11 mouse cellular contexts compared by ENCODE assay signal in the genomic region with DNA sequence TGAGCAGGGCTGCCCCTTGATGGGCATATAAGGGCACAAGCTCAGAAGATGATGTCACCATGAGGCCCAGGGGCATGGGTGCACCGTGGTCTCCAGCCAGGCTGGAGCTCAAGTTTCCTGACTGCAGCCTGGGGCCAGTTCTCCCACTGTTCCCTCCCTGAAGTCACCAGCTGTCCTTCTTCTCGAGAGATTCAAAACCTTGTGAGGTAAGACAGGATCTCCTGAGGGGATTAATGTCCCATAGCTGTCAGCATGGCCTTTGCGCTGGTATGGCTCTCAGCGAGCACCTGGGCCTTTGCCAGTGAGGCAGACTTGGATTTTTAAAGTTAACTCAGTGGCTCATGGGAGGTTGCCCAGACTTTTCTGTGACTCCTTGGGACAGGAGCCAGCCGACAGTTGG. TPM values are rescaled to one million over a fixed set of nuclear protein-coding genes. Genes with fewer than 3 reads are reported as not detected.
DNase-seq lines count a peak whose midpoint lies in the region; ATAC-seq and TF ChIP-seq lines count a peak whose summit lies in the region.
"Had no signal": no experiment of that assay in that cellular context is flagged by ENCODE, and none has a peak within 500 bp of the region (broad histone marks: within the 10 kb centered on the region; RNA-seq: fewer than 3 reads in every experiment).

No protein-coding gene starts in this region.

- H3K9ac ChIP-seq in CH12.LX (ENCODE audit: insufficient read depth, low read depth), result no peak overlapping the region
- H3K9ac ChIP-seq in kidney, postnatal 0 days (ENCODE audit: low read depth, low read length), result no peak overlapping the region
- H3K9ac ChIP-seq: liver, embryonic 15.5 days; midbrain, embryonic 13.5 days had no signal

- in situ Hi-C loops in CH12.LX (cut with MboI; ENCODE audit: low pct_ligation_motif_present, low pct_unique_long_range_greater_than_20kb, low sequenced_read_pairs), result loop anchor here (5.0 kb wide), 1 partner anchor 113 kb away; no protein-coding TSS in a partner anchor

- peak overlapping the region in 1 of 3 experiments; percentile 6 for H3K4me3 ChIP-seq in CH12.LX (replicated peaks in 1 of 3; ENCODE audit: low read depth in 2 of 3, low read length in 2 of 3, poor library complexity in 1 of 3)
- no peak overlapping the region for H3K4me3 ChIP-seq in kidney, postnatal 0 days (replicated peaks; ENCODE audit: low read depth, low read length)
- H3K4me3 ChIP-seq: heart, adult 2 months; liver, embryonic 15.5 days; midbrain, embryonic 13.5 days had no signal

- peak; percentile 53 to 86 for DNase-seq in adrenal gland, adult (ENCODE audit: inconsistent age in 2 of 2, low spot score in 1 of 2)
- DNase-seq in adrenal gland, postnatal 4 days (ENCODE audit: low spot score in 2 of 2), result no peak
- peak; percentile 58 for DNase-seq in CH12.LX (ENCODE audit: extremely low read depth)
- peak; percentile 69 to 77 for DNase-seq in gastrocnemius, adult 8-10 months (ENCODE audit: low spot score in 2 of 2)
- DNase-seq in kidney, postnatal 0 days (ENCODE audit: low spot score), result peak; percentile 61
- DNase-seq in frontal cortex, postnatal 14 days (ENCODE audit: low spot score in 2 of 2), result no peak
- no peak for DNase-seq in embryo, embryonic 11 days
- no peak for DNase-seq in layer of hippocampus, postnatal 10 days (ENCODE audit: low spot score in 2 of 2)

- WGBS in kidney, postnatal 0 days, result 37% methylated on average over 5 of the region's 5 CpGs

- ATAC-seq in kidney, postnatal 0 days (replicated peaks; ENCODE audit: low FRiP score, low read depth), result no peak; the same call in 1 of the 2 replicates
- ATAC-seq: midbrain, embryonic 13.5 days had no signal

- H3K27ac ChIP-seq in CH12.LX (ENCODE audit: insufficient read depth, low read depth), result peak overlapping the region; percentile 32
- no peak overlapping the region for H3K27ac ChIP-seq in kidney, postnatal 0 days
- H3K27ac ChIP-seq: heart, adult 2 months; liver, embryonic 15.5 days; midbrain, embryonic 13.5 days had no signal

- TF ChIP-seq CTCF in CH12.LX (conservative IDR thresholded peaks at IDR 0.05 in 1 of 2, IDR thresholded peaks at IDR 0.05 in 1 of 2; ENCODE audit: low read depth in 2 of 2, low read length in 2 of 2), result no peak
- no peak for TF ChIP-seq CTCF in kidney, postnatal 0 days (IDR thresholded peaks at IDR 0.05; ENCODE audit: low read depth)

- H3K4me2 ChIP-seq in CH12.LX (ENCODE audit: insufficient read depth, low read depth, poor library complexity, severe bottlenecking), result no peak overlapping the region
- no peak overlapping the region for H3K4me2 ChIP-seq in kidney, postnatal 0 days (ENCODE audit: low read length)
- H3K4me2 ChIP-seq: liver, embryonic 15.5 days; midbrain, embryonic 13.5 days had no signal

- peaks cover 5% of the 10 kb centered on the region for H3K79me2 ChIP-seq in CH12.LX (replicated peaks; ENCODE audit: control insufficient read depth, extremely low read depth, insufficient read depth, poor library complexity, severe bottlenecking)

- no peaks in the 10 kb centered on the region for H3K9me3 ChIP-seq in CH12.LX (replicated peaks; ENCODE audit: low read length)
- no peaks in the 10 kb centered on the region for H3K9me3 ChIP-seq in kidney, postnatal 0 days (replicated peaks; ENCODE audit: low read length)
- H3K9me3 ChIP-seq: liver, embryonic 15.5 days; midbrain, embryonic 13.5 days had no signal

- H3K27me3 ChIP-seq in CH12.LX (replicated peaks), result no peaks in the 10 kb centered on the region
- H3K27me3 ChIP-seq in kidney, postnatal 0 days (ENCODE audit: insufficient read depth, low read length), result no peaks in the 10 kb centered on the region
- H3K27me3 ChIP-seq: liver, embryonic 15.5 days; midbrain, embryonic 13.5 days had no signal

- dilution Hi-C loops in CH12.LX (cut with MboI; ENCODE audit: extremely low pct_ligation_motif_present, extremely low pct_unique_long_range_greater_than_20kb, low sequenced_read_pairs), result no loop called here

- TF ChIP-seq RAD21 in CH12.LX (IDR thresholded peaks at IDR 0.05; ENCODE audit: low read depth, low read length), result no peak

- TF ChIP-seq POLR2A in CH12.LX (IDR thresholded peaks at IDR 0.05; ENCODE audit: low read depth, low read length), result no peak

- H3K4me1 ChIP-seq in CH12.LX (ENCODE audit: control insufficient read depth in 1 of 2, insufficient read depth in 2 of 2), result peaks cover 18 to 69% of the 10 kb centered on the region in 2 experiments
- no peaks in the 10 kb centered on the region for H3K4me1 ChIP-seq in kidney, postnatal 0 days (replicated peaks; ENCODE audit: insufficient read depth, low read length)
- H3K4me1 ChIP-seq: liver, embryonic 15.5 days; midbrain, embryonic 13.5 days had no signal

- no peak for TF ChIP-seq EP300 in CH12.LX (IDR thresholded peaks at IDR 0.05; ENCODE audit: low read length)

- peaks cover 2 to 42% of the 10 kb centered on the region in 2 experiments for H3K36me3 ChIP-seq in CH12.LX (replicated peaks in 1 of 2; ENCODE audit: control insufficient read depth in 1 of 2, insufficient read depth in 1 of 2, low read length in 1 of 2)
- no peaks in the 10 kb centered on the region for H3K36me3 ChIP-seq in kidney, postnatal 0 days (ENCODE audit: insufficient read depth, low read length)
- H3K36me3 ChIP-seq: liver, embryonic 15.5 days; midbrain, embryonic 13.5 days had no signal

TF ChIP-seq in CH12.LX, 34 proteins besides CTCF, POLR2A, EP300 and RAD21:
- TF ChIP-seq USF1 (IDR thresholded peaks at IDR 0.05; ENCODE audit: low read depth, low read length) (no peak), BHLHE40 (IDR thresholded peaks at IDR 0.05; ENCODE audit: low read depth, low read length) (0 out of 2 replicates have a peak, but pooled peaks have one; percentile 24), MAX (IDR thresholded peaks at IDR 0.05; ENCODE audit: low read length) (no peak), ETS1 (conservative IDR thresholded peaks at IDR 0.05; ENCODE audit: low read depth, low read length) (peak; percentile 37; the same call in 1 of the 2 replicates)

RNA-seq across cellular contexts. Expression of a gene that starts 14.8 kb away (rescaled TPM):
- total RNA-seq in adrenal gland, postnatal 4 days (2021), result 10 to 100 TPM; 29.2 to 33.0 TPM
- total RNA-seq in CH12.LX (2012; rRNA removed) (3.6 and 5.5 TPM in 2 replicates), CH12.LX (2014; rRNA removed) (2.8 and 3.5 TPM in 2 replicates)
- polyA plus RNA-seq in CH12.LX (2012; ENCODE audit: insufficient read length, low read depth), result 5.7 and 5.9 TPM in 2 replicates
- total RNA-seq in gastrocnemius, adult 8-10 months (2022), result 10 to 100 TPM; 27.2 to 48.0 (median 33.1) TPM
- polyA plus RNA-seq in kidney, postnatal 0 days (2015; fragmentation: Nextera tagmentation; extraction: Ambion mirVana), result 6.2 and 6.4 TPM in 2 replicates
- 100 to 1,000 TPM; 195 to 196 TPM for total RNA-seq in layer of hippocampus, postnatal 10 days (2021)

RNA-seq across cellular contexts. Expression of a gene that starts 40.4 kb away (rescaled TPM):
- 100 to 1,000 TPM; 164 to 167 TPM for total RNA-seq in adrenal gland, postnatal 4 days (2021)
- 60.1 and 68.2 TPM in 2 replicates for total RNA-seq in CH12.LX (2012; rRNA removed)
- 91.8 and 109 TPM in 2 replicates for total RNA-seq in CH12.LX (2014; rRNA removed)
- 108 and 111 TPM in 2 replicates for polyA plus RNA-seq in CH12.LX (2012; ENCODE audit: insufficient read length, low read depth)
- 100 to 1,000 TPM; 283 to 320 (median 303) TPM for total RNA-seq in gastrocnemius, adult 8-10 months (2022)
- 71.1 and 78.3 TPM in 2 replicates for polyA plus RNA-seq in kidney, postnatal 0 days (2015; fragmentation: Nextera tagmentation; extraction: Ambion mirVana)
- total RNA-seq in layer of hippocampus, postnatal 10 days (2021), result 100 to 1,000 TPM; 213 to 233 TPM

Comparison
In these comparisons a context has a peak if more than half of its experiments do, and no peak if none do; other contexts are left out.
1. DNase-seq: peak in adrenal gland, adult (2 of 2), CH12.LX (single experiment), gastrocnemius, adult 8-10 months (2 of 2) and kidney, postnatal 0 days (single experiment); none in adrenal gland, postnatal 4 days (0 of 2), frontal cortex, postnatal 14 days (0 of 2), embryo, embryonic 11 days (single experiment) and layer of hippocampus, postnatal 10 days (0 of 2).
2. RNA of a gene that starts 14.8 kb away (total RNA-seq): 195 to 196 TPM in layer of hippocampus, postnatal 10 days, 27.2 to 48.0 TPM in gastrocnemius, adult 8-10 months and 29.2 to 33.0 TPM in adrenal gland, postnatal 4 days; 2.8 to 5.5 TPM in CH12.LX; every median in the first group is over 4 times any median in the second.